Mouse (Mus musculus): ENCODE results near the gene Lbhd2.

Lbhd2 gene

DNA sequence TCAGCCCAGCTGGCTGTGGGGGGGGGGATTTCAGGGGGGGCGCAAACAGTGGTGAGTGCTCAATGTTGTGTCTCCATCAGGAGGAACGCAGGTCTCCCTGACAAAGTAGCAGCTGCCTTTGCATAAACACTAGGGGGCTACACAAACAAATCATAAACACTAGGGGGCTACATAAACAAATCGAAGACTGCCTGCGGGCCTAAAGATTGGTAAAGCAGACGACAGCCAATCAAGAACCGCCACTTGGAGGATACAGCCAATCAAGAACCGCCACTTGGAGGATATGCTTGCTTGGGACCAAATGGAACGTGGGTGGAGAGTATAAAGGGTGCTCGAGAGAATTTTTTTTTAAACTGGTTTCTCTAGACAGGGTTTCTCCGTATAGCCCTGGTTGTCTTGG lies 1.7 kb upstream of the Lbhd2 start:
- no peak for DNase-seq (ENCODE audit: low read depth, low spot score)

DNA sequence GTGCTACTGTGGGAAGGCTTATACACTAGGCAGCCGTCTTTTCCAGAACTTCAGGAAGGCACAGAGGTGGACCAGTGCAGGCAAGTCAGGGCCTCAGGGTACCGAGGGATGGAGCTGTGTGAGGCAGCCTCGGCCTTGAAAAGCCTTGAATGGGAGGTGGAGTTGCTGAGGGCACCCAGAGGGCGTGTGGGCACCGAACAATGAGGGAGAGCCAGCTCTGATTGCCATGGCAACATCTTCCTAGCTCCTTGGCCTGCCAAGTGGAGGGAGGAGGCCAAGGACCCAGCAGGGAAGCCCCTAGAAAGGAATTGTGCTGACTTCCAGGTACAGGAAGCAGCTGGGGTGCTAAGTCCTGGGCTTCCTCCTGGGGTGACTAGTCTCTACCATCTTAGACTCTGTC lies 3.0 kb downstream of the Lbhd2 start:
- no peak for DNase-seq (ENCODE audit: low read depth, low spot score)

DNA sequence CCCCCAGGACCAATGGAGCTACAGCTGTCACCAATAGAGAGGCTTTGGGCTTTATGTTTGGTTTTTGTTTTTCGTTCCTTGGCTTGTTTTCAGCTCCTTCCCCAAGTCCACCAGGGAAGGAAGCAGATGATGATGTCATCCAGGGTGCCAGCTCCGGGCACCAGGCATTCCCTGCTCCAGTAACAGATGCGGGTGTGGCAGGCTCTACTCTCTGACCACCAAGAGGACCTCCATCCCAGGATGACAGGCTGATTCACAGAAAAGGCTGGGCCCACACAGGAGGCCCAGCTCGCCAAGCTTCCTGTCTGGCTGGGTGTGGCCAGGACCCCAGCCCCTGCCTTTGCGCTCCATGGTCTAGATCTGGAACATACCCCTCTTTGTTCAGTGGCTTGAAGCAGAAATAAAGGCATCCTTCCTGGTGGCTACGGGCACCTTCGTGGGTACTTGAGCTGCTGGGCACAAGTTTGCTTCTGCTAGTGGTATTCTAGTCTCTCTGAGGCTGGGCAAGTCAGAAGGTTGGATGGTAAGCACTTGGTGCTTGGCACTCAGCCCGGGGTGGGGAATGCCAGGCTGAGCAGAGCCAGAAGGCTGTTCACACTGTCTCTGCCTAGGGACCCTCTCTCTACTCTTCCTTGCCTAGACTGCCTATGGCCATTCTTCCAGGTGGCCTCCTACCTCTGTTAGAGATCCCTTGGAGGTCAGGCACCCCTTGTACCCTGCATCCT lies 5.2 kb downstream of the Lbhd2 start:
- no peak for DNase-seq (ENCODE audit: low read depth, low spot score)

DNA sequence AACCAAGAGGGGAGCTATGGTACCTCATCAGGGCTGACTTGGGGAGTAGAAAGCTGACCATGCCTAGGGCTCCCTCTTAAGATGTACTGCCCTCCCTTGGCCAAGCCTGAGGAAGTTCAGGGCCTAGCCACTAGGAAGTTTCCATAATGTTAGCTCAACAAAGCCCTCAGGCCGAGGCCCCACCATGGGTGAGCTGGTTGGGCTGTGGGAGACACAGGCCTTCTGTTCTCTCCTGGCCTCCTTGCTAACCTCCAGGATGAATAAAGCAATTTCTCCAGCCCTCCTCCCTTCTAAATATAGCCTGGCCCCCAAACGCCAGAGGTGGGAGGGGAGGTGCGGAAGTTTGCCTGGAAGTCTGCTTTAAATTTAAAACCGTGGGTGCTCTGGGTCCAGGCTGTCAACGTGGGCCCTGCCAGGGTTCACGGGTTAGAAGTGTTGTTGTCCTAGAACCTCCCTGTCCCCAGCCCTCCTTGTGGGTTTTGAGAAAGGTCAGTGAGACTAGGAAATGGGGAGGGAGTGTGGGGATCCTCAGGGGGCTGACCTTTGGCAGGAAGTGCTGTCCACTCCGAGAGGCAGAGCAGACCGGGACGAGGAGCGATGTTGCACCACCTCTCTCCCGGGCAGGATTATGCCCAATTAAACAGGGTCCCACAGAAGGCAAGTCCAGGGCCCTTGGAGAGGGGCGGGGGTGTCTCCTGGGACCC lies 6.1 kb downstream of the Lbhd2 start:
- DNase-seq (ENCODE audit: low read depth, low spot score) = no peak

DNA sequence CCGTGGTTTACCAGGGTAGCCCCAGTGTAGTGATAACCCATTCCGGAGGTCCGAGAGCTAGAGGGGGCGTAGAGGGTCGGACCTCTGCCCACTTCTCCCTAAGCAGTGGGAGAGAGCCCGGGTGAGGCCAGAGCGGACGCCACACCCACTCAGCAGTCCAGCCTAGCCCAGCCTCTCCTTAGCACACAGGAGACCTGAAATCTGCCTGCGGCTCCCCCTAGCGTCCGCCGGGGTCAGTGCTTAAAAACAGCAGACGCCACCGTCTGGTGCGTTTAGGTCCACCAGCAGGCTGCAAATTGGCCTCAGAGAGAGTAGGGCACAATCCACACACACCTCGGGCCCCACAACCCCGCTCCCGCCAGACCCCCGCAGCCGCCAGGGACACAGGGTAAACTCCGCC lies 6.7 kb downstream of the Lbhd2 start:
- DNase-seq (ENCODE audit: low read depth, low spot score) = peak; percentile 93

DNA sequence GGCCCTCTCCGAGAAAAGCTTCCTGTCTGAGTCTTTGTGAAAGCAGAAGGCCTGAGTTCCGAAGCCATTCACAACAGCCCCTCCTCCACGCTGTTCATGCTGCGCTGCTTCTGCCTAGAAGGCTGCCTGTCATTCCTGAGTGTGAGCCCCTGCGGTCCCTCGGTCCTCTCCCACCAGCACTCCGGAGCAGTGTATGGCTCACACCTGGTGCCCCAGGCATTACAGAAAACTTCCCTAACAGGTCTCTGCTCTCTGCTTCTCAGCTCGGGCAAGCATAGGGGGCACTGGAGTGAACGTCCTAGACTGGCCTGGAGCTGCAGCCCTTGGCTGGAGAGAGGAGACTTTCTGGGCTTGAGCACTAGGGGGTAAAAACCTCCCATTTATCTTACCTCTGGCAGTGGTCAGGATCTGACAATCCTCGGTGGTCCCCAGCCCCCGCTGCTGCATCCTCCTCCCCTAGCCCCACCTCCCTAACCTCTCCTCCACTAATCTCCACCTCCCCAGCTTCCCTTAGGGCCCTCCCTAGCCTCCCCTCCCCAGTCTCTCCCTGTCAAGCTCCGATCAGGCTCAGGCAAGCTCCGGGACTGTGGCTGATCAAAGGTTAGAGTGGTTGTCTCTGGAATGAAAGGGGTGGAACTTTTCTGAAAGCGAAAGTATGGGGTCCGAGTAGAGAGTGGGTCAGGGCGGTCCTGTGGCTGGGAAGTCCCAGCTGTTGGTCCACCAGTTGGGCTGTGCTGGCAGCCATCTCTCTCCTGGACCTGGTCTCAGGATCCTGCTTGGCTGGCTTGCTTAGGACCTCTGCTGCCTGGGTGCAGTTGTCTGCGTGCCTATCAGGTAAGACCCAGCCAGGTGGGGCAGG lies 10.5 kb downstream of the Lbhd2 start, which contains the start of gene Exoc3l4:
Gene Exoc3l4, plus strand, starts transcription at position 97 of the 859 bp plus-strand sequence.
- peak; percentile 30 for DNase-seq (ENCODE audit: low read depth, low spot score)

DNA sequence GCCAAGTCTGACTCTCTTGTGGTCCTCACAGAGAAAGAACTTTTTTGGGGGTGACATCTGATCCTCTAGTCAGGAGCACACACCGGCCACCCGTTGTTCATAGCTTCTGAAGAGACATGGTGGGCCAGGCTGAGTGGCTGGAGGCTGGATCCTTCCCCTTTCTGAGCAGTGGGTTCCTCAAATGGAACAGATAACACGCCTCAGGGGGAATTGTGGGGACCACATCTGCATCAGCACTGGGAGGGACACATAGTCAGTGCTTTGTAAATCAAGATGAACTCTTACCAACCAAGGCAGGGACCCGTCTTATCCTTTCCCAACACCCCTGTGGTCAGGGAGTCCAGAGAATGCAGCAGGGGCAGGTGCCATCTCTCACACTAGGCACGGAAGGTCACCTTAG lies 13.3 kb downstream of the Lbhd2 start:
- no peak for DNase-seq (ENCODE audit: low read depth, low spot score)

DNA sequence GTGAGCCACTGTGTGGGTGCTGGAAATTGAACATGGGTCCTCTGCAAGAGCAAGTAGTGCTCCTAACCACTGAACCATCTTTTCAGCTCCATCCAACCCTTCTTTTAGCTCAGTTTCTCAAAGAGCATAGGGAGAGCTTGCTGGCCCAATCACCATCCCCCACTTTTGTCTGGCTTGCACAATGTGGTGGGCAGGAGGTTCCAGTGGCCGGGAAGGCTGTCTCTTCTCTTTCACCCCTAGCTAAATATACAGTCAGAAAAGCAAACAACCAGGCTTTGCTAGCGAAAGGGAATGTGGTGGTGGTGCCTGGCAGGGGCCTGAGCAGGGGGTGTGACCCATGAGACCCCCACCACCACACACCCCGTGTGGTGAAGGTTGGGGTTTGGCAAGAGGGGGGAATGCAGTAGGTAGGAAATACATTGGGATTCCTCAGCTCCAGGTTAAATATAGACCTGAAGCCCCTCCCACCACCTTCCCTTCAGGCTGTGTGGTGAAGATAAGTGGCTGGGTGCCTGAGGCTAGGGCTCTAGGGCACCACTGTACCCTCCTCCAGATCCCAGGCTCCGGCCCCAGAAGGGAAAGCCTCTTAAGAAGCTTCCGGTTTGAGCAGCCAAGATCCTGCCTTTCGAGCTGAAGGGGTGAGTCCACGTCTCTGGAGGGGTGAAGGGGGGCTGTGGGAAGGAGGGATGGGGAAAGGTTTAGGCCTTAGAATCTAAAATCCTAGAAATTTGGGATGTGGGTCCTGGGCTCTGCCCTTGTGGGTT lies 14.5 kb downstream of the Lbhd2 start:
- no peak for DNase-seq (ENCODE audit: low read depth, low spot score)

DNA sequence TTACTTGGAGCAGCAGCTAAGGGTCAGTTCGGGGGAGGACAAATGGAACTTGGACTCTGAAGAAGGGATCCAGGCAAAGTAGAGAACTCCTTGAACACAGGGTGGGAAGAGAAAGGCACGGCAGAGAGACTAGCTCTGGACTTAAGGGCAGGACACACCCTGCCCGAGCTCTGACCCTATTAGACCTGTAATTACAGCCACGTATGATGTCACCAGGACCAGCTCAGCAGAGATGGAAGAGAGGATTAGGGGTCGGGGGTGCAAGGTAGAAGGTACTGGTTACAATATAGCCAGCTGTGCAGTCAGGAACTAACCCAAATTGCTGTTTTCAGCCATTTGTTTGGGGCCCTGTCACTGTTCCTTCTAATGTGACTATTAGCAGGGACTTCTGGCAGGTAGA lies 16.2 kb downstream of the Lbhd2 start:
- DNase-seq (ENCODE audit: low read depth, low spot score) = no peak

DNA sequence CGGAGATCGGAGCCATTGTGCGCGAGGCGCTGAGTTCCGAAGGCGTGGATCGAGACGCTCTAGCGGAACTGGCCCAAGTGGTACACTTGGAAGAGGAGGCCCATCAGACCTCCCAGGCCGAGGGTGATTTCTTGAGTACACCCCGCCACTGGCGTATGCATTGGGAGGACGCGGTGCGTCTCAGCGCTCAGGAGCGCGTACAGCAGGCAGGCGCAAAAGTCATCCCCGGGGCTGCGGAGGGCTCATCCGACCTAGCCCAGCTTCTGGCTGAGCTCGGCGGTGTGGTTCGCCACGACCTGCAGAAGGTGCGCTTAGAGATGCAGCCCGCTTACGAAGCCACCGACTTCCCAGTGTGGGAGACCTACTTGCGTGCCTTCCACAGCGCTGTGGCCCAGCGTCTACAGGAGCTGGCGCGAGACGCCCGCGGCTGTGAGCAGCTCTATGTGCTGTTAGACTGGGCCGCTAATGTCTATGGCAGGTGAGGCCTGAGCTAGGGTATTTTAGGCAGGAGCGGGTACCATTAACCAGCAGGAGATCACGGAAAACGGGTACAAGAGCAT lies 17.0 kb downstream of the Lbhd2 start:
- DNase-seq (ENCODE audit: low read depth, low spot score) = no peak

DNA sequence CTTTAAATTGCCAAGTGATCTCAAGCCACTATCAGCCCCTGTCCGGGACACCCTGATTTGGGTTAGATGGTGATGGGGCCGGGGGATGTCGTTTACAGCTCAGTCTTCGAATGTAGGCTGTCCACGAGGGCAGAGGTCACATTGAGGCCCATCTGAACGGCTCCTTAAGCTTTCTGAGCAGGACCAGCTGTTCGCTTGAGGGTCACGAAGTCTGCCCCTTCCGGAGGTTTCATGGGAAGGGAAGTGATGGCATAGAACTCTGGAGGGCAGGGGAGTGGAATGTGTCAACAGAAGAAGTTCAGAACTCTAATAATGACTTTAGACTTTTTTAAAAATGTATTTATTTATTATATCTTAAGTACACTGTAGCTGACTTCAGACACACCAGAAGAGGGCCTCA lies 17.9 kb downstream of the Lbhd2 start:
- DNase-seq (ENCODE audit: low read depth, low spot score) = no peak

DNA sequence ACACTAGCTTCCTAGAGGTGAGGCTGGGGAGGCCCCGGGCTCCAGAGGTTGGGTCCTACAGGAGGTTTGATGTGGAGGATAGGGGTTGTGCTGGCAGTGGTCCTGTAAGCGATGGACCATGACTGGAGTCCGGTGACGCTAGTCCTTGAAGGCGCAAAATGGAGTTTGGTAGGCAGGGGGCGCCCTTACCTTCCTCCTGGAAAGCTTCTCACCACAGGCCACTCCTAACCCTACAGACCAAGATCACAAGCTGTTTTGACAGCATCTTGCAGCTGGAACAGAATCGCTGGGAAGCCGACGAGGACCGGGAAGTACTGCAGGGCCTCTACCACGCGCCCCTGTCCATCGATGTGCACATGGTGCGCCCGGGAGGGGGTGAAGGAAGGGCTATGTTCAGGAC lies 18.6 kb downstream of the Lbhd2 start:
- peak; percentile 82 for DNase-seq (ENCODE audit: low read depth, low spot score)

DNA sequence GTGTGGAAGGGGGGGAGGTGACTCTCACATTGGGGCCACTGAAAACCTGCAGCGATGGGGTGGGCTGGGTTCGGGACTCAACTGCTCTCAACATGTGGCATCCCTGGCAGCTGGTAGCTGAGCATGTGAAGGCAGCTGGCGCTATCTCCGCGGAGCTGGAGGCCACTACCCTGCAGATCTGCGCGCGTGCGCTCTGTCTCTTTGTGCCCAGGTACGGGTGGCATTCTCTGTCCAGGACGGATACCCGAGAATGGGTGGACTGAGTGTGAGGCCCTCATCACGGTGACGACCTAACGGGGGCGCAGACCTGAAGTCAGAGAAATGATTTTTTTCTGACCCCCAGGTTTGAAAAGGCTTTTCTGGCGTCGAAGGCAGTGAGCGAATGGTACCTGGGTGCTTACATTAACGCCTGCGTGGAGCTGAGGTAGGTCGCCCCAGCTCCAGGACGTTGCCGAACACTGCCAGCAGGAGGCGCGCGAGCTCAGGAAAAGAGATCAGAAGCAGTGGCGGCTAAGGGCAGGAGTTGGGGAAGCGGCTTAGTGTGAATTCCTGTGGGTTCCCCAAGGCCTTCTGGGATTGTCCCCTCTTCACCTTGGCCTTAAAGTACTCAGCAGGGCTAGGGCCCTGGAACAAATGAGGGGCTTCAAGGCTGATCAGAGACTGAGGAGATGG lies 19.3 kb downstream of the Lbhd2 start:
- DNase-seq (ENCODE audit: low read depth, low spot score) = peak; percentile 87

DNA sequence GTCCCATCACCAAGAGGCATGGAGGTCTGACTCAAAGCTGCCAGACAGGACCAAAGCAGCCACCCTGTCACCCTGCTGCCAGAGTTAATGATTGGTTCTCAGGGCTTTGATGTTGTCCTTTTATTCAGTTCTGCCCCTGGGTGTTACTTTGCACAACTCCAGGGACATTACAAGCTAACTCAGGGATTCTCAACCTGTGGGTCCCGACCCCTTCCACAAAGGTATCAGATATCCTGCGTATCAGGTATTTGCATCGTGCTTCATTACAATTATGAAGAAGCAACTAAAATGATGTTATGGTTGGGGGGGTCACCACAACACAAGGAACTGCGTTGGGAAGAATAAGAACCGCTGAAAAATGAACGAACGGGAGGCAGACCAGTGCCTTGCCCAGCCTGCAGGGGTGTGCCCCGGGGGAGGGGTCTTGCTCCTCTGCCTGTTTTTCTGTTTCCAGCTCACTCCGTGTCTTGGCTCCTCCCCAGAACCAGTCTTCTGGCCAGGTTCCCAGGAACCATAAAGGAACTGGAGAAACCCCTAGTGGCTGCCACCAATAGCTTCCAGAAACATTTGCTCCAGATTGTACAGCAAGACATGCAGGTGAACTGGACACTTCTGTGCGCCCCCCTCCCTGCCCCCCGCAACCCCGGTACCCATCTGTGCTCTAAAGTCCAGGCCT lies 21.0 kb downstream of the Lbhd2 start:
- no peak for DNase-seq (ENCODE audit: low read depth, low spot score)

DNA sequence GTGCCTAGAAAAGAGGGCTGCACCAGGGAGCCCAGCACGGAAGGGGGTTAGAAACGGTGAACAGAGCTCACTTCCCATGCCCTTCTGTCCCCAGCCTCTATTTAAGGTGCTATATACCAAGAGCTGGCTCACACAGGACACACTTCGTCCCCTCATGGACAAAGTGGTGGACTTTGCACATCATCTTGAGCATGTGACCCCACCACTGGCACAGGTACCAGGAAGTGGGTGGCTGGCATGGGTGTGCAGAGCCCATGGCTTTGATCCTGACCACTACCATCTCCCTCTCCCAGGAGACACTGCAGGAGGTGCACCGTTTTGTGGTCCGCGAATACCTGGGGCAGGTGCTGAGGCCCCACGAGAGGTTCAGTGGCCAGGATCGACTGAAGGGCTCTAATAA lies 21.8 kb downstream of the Lbhd2 start:
- DNase-seq (ENCODE audit: low read depth, low spot score) = no peak

DNA sequence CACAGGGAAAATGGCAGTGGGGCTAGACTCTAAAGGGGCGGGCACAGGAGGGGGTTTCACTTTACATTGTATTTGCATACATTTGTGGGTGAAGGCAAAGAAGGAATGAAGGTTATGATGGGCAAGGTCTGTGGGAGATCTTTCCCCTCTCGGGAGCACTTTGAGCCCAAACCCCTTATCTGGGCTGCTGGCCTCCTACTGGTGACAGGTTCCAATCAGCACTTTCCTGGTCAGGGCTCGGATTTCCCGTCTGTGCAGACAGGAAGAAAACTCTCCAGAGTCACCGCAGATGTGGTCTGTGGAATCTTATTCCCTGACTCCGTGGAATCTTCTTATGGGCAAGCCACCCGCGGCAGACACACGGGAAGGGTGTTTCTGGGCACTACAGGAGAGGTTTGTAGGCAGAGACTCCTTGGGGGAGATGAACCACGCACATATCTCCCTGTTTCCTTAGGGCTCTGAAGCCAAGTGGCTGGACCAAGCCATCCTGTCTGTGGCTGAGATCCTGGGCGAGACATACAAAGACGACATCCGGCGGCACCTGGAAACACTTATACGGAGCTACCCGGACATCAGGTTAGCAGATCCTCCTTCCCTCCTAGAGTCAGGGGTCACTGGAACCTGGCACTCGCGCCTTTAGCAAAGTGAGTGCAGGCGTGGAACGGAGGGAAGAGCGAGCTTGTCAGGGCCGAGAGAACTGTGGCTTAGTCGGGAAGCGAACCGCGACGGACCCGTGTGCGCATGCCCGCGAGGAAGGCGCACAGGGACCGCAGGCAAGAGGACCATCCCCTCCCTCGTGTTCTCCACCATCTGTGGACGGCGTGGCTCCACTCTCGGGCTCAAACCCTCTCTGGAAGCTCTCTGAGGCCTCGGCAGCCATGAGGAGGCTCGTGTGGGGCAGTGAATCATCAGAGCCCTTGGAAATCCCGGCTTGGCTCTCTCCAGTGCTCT lies 22.6 kb downstream of the Lbhd2 start:
- peak; percentile 65 for DNase-seq (ENCODE audit: low read depth, low spot score)

DNA sequence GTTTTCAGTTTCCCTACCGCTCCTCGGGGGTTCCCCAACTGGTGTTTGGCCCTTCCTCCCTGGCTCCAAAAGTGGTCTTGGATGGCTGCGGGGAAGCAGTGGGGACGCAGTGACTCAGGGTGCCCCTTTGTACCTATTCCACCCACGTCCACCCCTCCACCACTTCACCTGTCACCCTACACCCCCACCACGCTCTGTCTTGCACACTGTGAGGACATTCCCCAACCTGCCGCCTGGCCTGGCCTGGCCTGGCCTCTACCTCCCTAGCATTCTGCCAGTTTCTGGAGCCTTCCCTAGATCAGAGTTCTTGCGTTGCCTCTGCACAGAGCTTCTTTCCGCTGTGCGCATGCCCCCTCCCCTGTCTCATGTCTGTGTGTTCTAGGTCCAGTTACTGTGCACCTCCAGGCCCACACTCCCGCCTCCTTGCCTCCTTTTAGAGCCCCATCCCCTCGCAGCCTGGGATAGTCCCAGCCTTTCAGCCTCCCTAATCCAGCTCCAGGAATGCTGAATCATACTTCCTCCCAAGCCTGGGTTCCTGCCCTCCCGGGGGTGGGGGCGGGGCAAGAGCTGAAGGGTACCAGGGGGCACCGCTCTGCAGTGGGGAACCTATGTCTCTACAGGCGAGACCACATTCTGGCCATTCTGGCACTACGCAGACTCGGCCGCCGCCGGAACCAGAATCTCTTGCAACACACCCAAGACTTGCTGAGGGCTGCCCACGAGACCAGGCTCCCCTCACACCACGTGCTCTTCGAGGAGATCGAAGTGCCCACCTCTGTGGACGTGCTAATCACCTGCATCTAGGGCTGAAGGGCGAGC lies 23.6 kb downstream of the Lbhd2 start:
- no peak for DNase-seq (ENCODE audit: low read depth, low spot score)
